Mouse (Mus musculus): Measurements from ENCODE around the gene Rabepk. TPM values are rescaled to one million over a fixed set of nuclear protein-coding genes. Genes with fewer than 3 reads are reported as not detected.

Rabepk gene
- polyA plus RNA-seq, 1 experiment, result 38.2 TPM

DNA sequence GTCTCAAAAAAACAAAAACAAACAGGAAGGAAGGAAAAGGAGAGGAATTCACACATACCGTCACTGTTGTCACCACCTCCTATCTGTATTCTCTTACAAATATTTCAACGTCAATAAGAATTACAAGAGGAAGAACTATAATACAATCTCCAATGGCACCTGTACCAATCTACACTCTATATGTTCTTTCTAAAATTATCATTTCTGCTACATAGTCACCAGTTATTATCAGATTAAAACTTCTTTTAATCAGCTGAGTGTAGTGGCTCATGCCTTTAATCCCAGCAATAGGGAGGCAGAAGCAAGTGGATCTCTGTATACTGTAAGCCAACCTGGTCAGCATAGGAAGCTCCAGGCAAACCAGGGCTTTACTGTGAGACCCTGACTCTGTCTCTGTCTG is 49.5 kb downstream of the Rabepk start:
- TF ChIP-seq POLR2A (IDR thresholded peaks at IDR 0.05; ENCODE audit: extremely low read depth, insufficient read depth, low read length) (no peak), CTCF (IDR thresholded peaks at IDR 0.05; ENCODE audit: extremely low read depth, insufficient read depth, low read length) (no peak)
- no peak overlapping the region for H3K27ac ChIP-seq (ENCODE audit: insufficient read depth, low read length)
- no peak overlapping the region for H3K4me3 ChIP-seq (ENCODE audit: insufficient read depth, low read length)
- H3K4me1 ChIP-seq (ENCODE audit: control insufficient read depth, insufficient read depth, low read length), result peaks cover 4% of the 10 kb centered on the region; the same call in 1 of the 2 replicates

DNA sequence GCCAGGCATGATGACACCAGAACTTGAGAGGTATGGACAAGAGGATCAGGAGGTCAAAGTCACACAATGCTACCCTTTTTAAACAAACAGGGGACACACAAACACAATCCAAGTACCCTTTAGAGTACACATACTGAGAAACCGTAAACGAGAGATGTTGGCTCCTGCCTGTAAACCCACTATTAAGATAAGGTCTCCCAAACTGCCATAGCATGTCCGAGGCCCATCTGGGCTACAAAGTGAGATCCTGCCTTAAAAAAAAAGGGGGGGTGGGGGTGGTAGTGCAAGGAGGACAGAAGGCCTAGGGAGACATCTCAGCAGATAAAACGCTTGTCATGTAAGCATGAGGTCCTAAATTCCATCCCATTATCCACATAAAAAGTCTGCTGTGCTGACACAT is 51.2 kb downstream of the Rabepk start:
- peaks cover 2% of the 10 kb centered on the region; the same call in 1 of the 2 replicates for H3K4me1 ChIP-seq (ENCODE audit: control insufficient read depth, insufficient read depth, low read length)
- TF ChIP-seq POLR2A (IDR thresholded peaks at IDR 0.05; ENCODE audit: extremely low read depth, insufficient read depth, low read length) (no peak), CTCF (IDR thresholded peaks at IDR 0.05; ENCODE audit: extremely low read depth, insufficient read depth, low read length) (no peak)
- no peak overlapping the region for H3K27ac ChIP-seq (ENCODE audit: insufficient read depth, low read length)
- no peak overlapping the region for H3K4me3 ChIP-seq (ENCODE audit: insufficient read depth, low read length)

DNA sequence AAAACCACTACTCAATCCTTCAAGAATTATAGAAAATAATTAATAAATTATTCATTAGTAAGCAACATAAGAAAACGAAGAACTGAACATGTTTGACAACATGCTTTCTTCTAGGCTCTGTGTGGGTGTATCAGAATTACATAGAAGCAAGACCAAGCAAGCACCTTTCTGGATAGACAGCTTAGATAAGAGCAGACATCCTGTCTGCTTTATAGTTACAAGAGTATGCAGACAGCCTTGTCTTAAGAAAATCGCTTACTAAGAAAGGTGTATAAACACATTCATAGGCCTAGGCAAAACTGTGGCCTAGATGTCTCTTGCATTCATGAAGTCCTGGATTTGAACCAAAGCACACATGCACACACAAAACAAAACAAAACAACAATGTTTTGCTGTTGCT is 54.0 kb downstream of the Rabepk start:
- TF ChIP-seq POLR2A (IDR thresholded peaks at IDR 0.05; ENCODE audit: extremely low read depth, insufficient read depth, low read length) (no peak), CTCF (IDR thresholded peaks at IDR 0.05; ENCODE audit: extremely low read depth, insufficient read depth, low read length) (no peak)
- H3K4me1 ChIP-seq (ENCODE audit: control insufficient read depth, insufficient read depth, low read length), result peaks cover 2% of the 10 kb centered on the region; the same call in 1 of the 2 replicates
- H3K4me3 ChIP-seq (ENCODE audit: insufficient read depth, low read length), result no peak overlapping the region
- no peak overlapping the region for H3K27ac ChIP-seq (ENCODE audit: insufficient read depth, low read length)

DNA sequence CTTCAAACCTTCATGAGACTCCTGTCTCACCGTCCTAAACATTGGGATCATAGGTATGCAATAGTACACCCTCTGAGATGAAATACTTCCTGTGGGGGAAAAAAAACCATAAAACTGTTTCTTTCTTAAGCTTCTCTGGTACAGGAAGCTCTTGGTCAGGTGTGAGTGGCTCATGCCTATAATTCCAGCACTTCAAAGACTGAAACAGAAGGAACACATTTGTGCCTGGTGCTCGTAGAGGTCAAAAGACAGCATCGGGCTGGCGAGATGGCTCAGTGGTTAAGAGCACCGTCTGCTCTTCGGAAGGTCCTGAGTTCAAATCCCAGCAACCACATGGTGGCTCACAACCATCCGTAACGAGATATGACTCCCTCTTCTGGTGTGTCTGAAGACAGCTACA is 55.2 kb downstream of the Rabepk start:
- Histone ChIP-seq H3K27ac (ENCODE audit: insufficient read depth, low read length) (no peak overlapping the region), H3K4me3 (ENCODE audit: insufficient read depth, low read length) (no peak overlapping the region), H3K4me1 (ENCODE audit: control insufficient read depth, insufficient read depth, low read length) (no peaks in the 10 kb centered on the region)
- TF ChIP-seq CTCF (IDR thresholded peaks at IDR 0.05; ENCODE audit: extremely low read depth, insufficient read depth, low read length), result no peak
- TF ChIP-seq POLR2A (IDR thresholded peaks at IDR 0.05; ENCODE audit: extremely low read depth, insufficient read depth, low read length), result no peak

DNA sequence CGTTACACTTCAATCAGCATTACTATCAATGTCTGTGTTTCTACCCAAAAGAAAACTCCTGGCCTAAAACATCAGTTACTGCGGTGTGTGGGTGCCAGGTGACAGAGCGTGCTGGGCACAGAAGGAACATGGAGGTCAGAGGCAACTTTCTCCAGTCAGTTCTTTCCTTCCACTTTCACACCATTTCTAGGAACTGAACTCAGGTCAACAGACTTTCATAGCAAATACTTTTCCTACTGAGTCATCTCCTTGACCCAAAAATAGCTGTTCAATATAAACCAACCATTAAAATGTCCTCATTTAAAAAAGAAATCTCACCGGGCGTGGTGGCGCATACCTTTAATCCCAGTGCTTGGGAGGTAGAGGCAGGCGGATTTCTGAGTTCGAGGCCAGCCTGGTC is 57.0 kb downstream of the Rabepk start:
- Histone ChIP-seq H3K4me1 (ENCODE audit: control insufficient read depth, insufficient read depth, low read length) (no peaks in the 10 kb centered on the region), H3K4me3 (ENCODE audit: insufficient read depth, low read length) (no peak overlapping the region), H3K27ac (ENCODE audit: insufficient read depth, low read length) (no peak overlapping the region)
- TF ChIP-seq POLR2A (IDR thresholded peaks at IDR 0.05; ENCODE audit: extremely low read depth, insufficient read depth, low read length), result no peak
- no peak for TF ChIP-seq CTCF (IDR thresholded peaks at IDR 0.05; ENCODE audit: extremely low read depth, insufficient read depth, low read length)

DNA sequence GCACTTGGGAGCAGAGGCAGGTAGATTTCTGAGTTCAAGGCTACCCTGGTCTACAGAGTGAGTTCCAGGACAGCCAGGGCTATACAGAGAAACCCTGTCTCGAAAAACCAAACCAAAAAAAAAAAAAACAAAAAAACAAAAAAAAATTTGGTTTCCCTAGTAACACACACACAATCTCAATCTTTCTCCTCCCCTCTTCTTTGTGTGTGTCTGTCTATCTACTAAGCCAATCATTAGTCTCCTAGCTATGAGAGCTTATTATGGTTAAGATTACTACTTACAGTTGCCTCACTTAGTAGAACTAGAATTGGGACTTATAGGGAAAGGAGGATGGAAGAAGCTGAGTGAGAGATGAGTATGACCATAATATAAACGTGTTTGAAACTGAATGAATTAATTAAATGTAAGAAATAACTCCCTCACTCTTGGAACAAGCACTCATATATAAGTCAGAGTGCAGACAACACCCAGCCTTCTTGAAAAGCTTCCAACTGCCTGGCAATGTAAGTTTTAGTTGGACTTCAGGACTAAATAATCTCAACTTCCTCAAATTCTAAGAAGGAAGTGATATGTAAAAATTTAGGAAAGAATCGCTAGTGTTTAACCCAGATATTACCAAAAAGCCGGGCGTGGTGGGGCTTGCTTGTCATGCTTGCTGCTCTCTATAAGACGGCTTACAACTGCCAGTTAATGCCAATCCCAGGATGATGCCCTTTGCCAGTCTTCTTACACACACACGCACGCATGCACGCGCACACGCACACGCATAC is 58.1 kb downstream of the Rabepk start:
- Histone ChIP-seq H3K4me3 (ENCODE audit: insufficient read depth, low read length) (no peak overlapping the region), H3K27ac (ENCODE audit: insufficient read depth, low read length) (no peak overlapping the region), H3K4me1 (ENCODE audit: control insufficient read depth, insufficient read depth, low read length) (no peaks in the 10 kb centered on the region)
- TF ChIP-seq CTCF (IDR thresholded peaks at IDR 0.05; ENCODE audit: extremely low read depth, insufficient read depth, low read length), result no peak
- no peak for TF ChIP-seq POLR2A (IDR thresholded peaks at IDR 0.05; ENCODE audit: extremely low read depth, insufficient read depth, low read length)

DNA sequence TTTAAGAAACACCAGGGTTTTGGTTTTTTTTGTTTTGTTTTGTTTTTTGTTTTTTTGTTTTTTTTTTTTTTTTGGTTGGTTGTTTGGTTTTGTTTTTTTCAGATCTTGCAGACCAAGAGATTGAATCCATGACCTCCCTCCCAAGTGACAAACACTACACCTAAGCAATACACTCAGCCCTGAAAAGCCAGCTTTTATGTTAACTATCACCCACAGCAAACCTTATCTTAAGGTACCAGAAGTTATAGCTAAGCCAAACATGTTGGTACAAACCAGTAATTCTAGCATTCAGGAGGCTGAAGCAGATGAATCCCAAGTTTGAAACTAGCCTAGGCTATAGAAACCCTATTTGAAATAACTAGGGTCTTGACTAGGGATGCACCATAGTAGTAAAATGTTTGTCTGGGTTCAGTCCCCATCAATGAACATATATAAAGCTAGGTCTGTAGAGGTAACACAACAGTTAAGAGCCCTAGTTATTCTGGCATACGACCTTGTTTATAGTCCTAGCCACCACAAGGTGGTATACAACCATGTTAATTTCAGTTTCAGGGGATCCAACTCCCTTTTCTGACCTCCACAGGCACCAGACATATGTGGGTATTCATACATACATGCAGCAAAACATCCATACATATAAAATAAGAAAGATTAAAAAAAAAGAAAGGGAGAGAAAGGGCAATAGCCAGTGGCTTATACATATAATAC is 59.9 kb downstream of the Rabepk start:
- TF ChIP-seq POLR2A (IDR thresholded peaks at IDR 0.05; ENCODE audit: extremely low read depth, insufficient read depth, low read length) (no peak), CTCF (IDR thresholded peaks at IDR 0.05; ENCODE audit: extremely low read depth, insufficient read depth, low read length) (no peak)
- Histone ChIP-seq H3K4me1 (ENCODE audit: control insufficient read depth, insufficient read depth, low read length) (no peaks in the 10 kb centered on the region), H3K4me3 (ENCODE audit: insufficient read depth, low read length) (no peak overlapping the region), H3K27ac (ENCODE audit: insufficient read depth, low read length) (no peak overlapping the region)

DNA sequence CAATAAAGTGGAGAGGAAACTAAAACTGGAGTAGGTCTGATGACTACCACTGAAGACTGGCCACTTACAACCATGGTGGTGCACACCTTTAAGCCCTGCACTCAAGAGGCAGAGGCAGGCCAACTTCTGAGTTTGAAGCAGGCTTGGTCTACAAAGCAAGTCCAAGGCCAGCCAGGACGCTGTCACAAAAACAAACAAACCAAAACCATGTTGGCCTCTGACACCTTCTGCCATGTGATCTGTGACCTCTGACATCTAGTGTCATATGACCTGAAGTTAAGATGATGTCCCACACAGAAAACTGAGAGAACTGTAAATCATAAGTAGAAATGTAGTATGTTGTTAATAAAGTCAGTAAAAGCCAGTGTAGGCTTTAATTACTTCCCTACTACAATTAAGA is 61.8 kb downstream of the Rabepk start:
- Histone ChIP-seq H3K4me3 (ENCODE audit: insufficient read depth, low read length) (no peak overlapping the region), H3K27ac (ENCODE audit: insufficient read depth, low read length) (no peak overlapping the region), H3K4me1 (ENCODE audit: control insufficient read depth, insufficient read depth, low read length) (no peaks in the 10 kb centered on the region)
- TF ChIP-seq POLR2A (IDR thresholded peaks at IDR 0.05; ENCODE audit: extremely low read depth, insufficient read depth, low read length), result no peak
- no peak for TF ChIP-seq CTCF (IDR thresholded peaks at IDR 0.05; ENCODE audit: extremely low read depth, insufficient read depth, low read length)

DNA sequence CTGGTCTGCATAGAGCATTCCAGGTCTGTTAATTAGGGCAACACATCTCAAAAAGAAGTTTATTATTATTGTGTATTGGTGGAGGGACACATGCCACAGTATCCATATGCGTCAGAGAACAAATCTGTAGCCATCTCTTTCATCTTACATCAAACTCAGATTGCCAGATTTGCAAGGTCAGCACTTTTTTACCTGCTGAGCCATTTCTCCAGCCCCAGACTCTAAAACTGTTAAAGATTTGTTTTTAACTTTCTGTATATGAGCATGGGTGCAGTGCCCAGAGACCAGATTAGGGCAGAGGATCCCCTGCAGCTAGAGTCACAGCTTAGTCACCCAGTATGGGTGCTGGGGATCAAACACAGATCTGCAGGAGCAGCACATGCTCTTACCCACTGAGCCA is 63.1 kb downstream of the Rabepk start:
- Histone ChIP-seq H3K27ac (ENCODE audit: insufficient read depth, low read length) (no peak overlapping the region), H3K4me3 (ENCODE audit: insufficient read depth, low read length) (no peak overlapping the region), H3K4me1 (ENCODE audit: control insufficient read depth, insufficient read depth, low read length) (no peaks in the 10 kb centered on the region)
- no peak for TF ChIP-seq POLR2A (IDR thresholded peaks at IDR 0.05; ENCODE audit: extremely low read depth, insufficient read depth, low read length)

Other genes with a start within 250 kb of the Rabepk start
- gene Gapvd1, start 44.7 kb downstream of the Rabepk start, polyA plus RNA-seq (2012; rRNA removed), result 42.0 and 43.2 TPM in 2 replicates
- 184 and 215 TPM in 2 replicates for gene Hspa5, start 27.9 kb downstream of the Rabepk start, polyA plus RNA-seq (2012; rRNA removed)
- gene Fbxw2, start 26.4 kb upstream of the Rabepk start, polyA plus RNA-seq (2012; rRNA removed), result 83.2 and 83.8 TPM in 2 replicates
- gene Gm34653, start 33.1 kb upstream of the Rabepk start, polyA plus RNA-seq (2012; rRNA removed), result not detected in 2 replicates
- 0.52 and 0.62 TPM in 2 replicates for gene Cutal, start 74.5 kb upstream of the Rabepk start, polyA plus RNA-seq (2012; rRNA removed)
- 41.7 and 43.9 TPM in 2 replicates for gene Psmd5, start 75.1 kb upstream of the Rabepk start, polyA plus RNA-seq (2012; rRNA removed)
- 0.95 and 0.98 TPM in 2 replicates for gene Phf19, start 114.1 kb upstream of the Rabepk start, polyA plus RNA-seq (2012; rRNA removed)
- gene Traf1, start 161.9 kb upstream of the Rabepk start, polyA plus RNA-seq (2012; rRNA removed), result 0.83 and 1.4 TPM in 2 replicates

Measured in cortical plate, adult 2 months (tissue).